ENCODE assay signal across 20 mouse cellular contexts in the genomic region with DNA sequence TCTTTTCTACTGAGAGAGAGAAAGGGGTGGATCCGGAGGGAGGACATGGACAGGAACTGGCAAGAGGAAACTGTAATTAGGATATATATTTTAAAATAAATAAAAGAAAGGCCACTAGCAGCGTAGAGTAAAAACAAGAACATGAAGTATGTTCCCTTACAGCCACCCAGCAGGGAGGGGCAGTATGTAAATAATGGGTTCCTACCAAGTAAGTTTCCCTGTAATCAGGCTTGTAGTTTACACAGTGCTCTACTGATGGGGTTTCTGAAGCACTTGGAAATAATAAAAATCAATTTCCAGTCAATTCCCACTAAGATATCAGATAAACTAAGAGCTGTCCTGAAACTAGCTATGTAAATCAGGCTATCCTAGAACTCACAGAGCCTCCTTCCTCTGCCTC. TPM values are rescaled to one million over a fixed set of nuclear protein-coding genes. Genes with fewer than 3 reads are reported as not detected.
"Had no signal": no experiment of that assay in that cellular context is flagged by ENCODE, and none has a peak within 500 bp of the region (broad histone marks: within the 10 kb centered on the region; RNA-seq: fewer than 3 reads in every experiment).

No protein-coding gene starts in this region.

- H3K9me3 ChIP-seq: midbrain, embryonic 10.5 days; midbrain, embryonic 12.5 days; neural tube, embryonic 13.5 days; neural tube, embryonic 15.5 days had no signal

- H3K4me3 ChIP-seq: midbrain, embryonic 10.5 days; midbrain, embryonic 12.5 days; myocyte; neural tube, embryonic 13.5 days; neural tube, embryonic 15.5 days had no signal

- H3K27me3 ChIP-seq: neural tube, embryonic 13.5 days; neural tube, embryonic 15.5 days had no signal

- H3K27ac ChIP-seq: liver, embryonic 14.5 days; midbrain, embryonic 10.5 days; midbrain, embryonic 12.5 days; neural tube, embryonic 13.5 days; neural tube, embryonic 15.5 days had no signal

- DNase-seq: lung, adult 18-20 months; lung, embryonic 14.5 days; lung, postnatal 14 days; lung, postnatal 36 days; midbrain, embryonic 14.5 days; right cerebral cortex, postnatal 14 days; thymus, adult 18-20 months; thymus, postnatal 14 days; thymus, postnatal 36 days had no signal

- H3K36me3 ChIP-seq: midbrain, embryonic 10.5 days; midbrain, embryonic 12.5 days; neural tube, embryonic 13.5 days; neural tube, embryonic 15.5 days had no signal

- H3K4me2 ChIP-seq: lung, embryonic 14.5 days; midbrain, embryonic 12.5 days; neural tube, embryonic 13.5 days; neural tube, embryonic 15.5 days had no signal

- ATAC-seq: midbrain, embryonic 16.5 days had no signal

- H3K9ac ChIP-seq: liver, embryonic 14.5 days; lung, embryonic 14.5 days; midbrain, embryonic 12.5 days; neural tube, embryonic 13.5 days; neural tube, embryonic 15.5 days had no signal

RNA-seq across cellular contexts. Expression of a gene that starts 50.6 kb away (rescaled TPM):
- total RNA-seq: megakaryocyte-erythroid progenitor cell, adult 5-6 weeks had no signal
- polyA plus RNA-seq: liver, embryonic 14.5 days; liver, embryonic 16.5 days; lung, embryonic 14.5 days; lung, embryonic 16.5 days; midbrain, embryonic 10.5 days; midbrain, embryonic 12.5 days; midbrain, embryonic 16.5 days; myocyte; neural tube, embryonic 11.5 days; neural tube, embryonic 13.5 days had no signal

RNA-seq across cellular contexts. Expression of a gene that starts 57.9 kb away (rescaled TPM):
- polyA plus RNA-seq: lung, embryonic 14.5 days; midbrain, embryonic 10.5 days; midbrain, embryonic 16.5 days; neural tube, embryonic 11.5 days had no signal
